Mouse (Mus musculus): ENCODE results near the gene Npm3.

Gene Npm3

GRCm38 (mm10) chr19:45731658-45732057 lies 17.7 kb downstream of the Npm3 start:
- no peak for DNase-seq

GRCm38 (mm10) chr19:45730042-45730441 lies 19.3 kb downstream of the Npm3 start:
- no peak for DNase-seq

- DNase-seq, result peak; percentile 46 to 62
Observed at GRCm38 (mm10) chr19:45727231-45727630, 22.2 kb downstream of the Npm3 start.

GRCm38 (mm10) chr19:45725677-45726277 lies 23.6 kb downstream of the Npm3 start:
- DNase-seq, result no peak

GRCm38 (mm10) chr19:45722188-45722587 lies 27.2 kb downstream of the Npm3 start:
- no peak for DNase-seq

GRCm38 (mm10) chr19:45718286-45718685 lies 31.1 kb downstream of the Npm3 start:
- DNase-seq, result no peak

- no peak for DNase-seq
Observed at GRCm38 (mm10) chr19:45717493-45718220, 31.7 kb downstream of the Npm3 start.

- DNase-seq, result no peak
Observed at GRCm38 (mm10) chr19:45708704-45709103, 40.7 kb downstream of the Npm3 start.
